Mouse (Mus musculus) telencephalon, adult 2 months (tissue): ENCODE measurements around the gene Strip1.

Experiments
- DNase-seq: peaks from one replicate; pipeline ENCODE4 v3.0.0-alpha.2; 2011; ENCODE audit warnings: low read depth, low spot score

Strip1 gene

GRCm38 (mm10) chr3:107593632-107594031 is 37.9 kb downstream of the Strip1 start:
- no peak for DNase-seq

GRCm38 (mm10) chr3:107591612-107592011 is 39.9 kb downstream of the Strip1 start:
- no peak for DNase-seq

- DNase-seq = no peak
These were observed 45.0 kb downstream of the Strip1 start for GRCm38 (mm10) chr3:107586504-107586903.

GRCm38 (mm10) chr3:107583893-107584292 is 47.6 kb downstream of the Strip1 start:
- DNase-seq = no peak

GRCm38 (mm10) chr3:107582875-107583767 is 48.4 kb downstream of the Strip1 start:
- DNase-seq = no peak

GRCm38 (mm10) chr3:107582130-107582874 is 49.2 kb downstream of the Strip1 start:
- DNase-seq = no peak

- no peak for DNase-seq
These were observed 50.1 kb downstream of the Strip1 start for GRCm38 (mm10) chr3:107581103-107582010.

GRCm38 (mm10) chr3:107579466-107579865 is 52.0 kb downstream of the Strip1 start:
- DNase-seq = peak; percentile 42

GRCm38 (mm10) chr3:107577810-107578390 is 53.6 kb downstream of the Strip1 start:
- no peak for DNase-seq

- DNase-seq = no peak
These were observed 54.7 kb downstream of the Strip1 start for GRCm38 (mm10) chr3:107576807-107577206.

GRCm38 (mm10) chr3:107571205-107571604 is 60.3 kb downstream of the Strip1 start:
- DNase-seq = no peak

- no peak for DNase-seq
These were observed 62.8 kb downstream of the Strip1 start for GRCm38 (mm10) chr3:107568721-107569120.

- DNase-seq = no peak
These were observed 63.7 kb downstream of the Strip1 start for GRCm38 (mm10) chr3:107567766-107568165.

GRCm38 (mm10) chr3:107565331-107565730 is 66.2 kb downstream of the Strip1 start:
- DNase-seq = no peak

- no peak for DNase-seq
These were observed 67.6 kb downstream of the Strip1 start for GRCm38 (mm10) chr3:107563880-107564279.

- no peak for DNase-seq
These were observed 68.9 kb downstream of the Strip1 start for GRCm38 (mm10) chr3:107562591-107562990.
